Mouse (Mus musculus) urinary bladder, postnatal 14 days (tissue): ENCODE results near the gene Haghl.

Source experiments
- DNase-seq: peaks from one replicate; pipeline ENCODE4 v3.0.0; 2021; ENCODE audit warnings: low spot score

Haghl gene

GRCm38 (mm10) chr17:25785281-25785745 lies at the start of gene Haghl:
TSS of gene Haghl (minus strand) at chr17:25785673.
- DNase-seq = peak; percentile 97

GRCm38 (mm10) chr17:25834595-25835222 lies 49.2 kb upstream of the Haghl start:
- DNase-seq = no peak

- no peak for DNase-seq
Measured at GRCm38 (mm10) chr17:25833961-25834594, 48.6 kb upstream of the Haghl start.

GRCm38 (mm10) chr17:25833291-25833663 lies 47.8 kb upstream of the Haghl start, which contains the start of gene Stub1:
TSS of gene Stub1 (minus strand) at chr17:25833404.
- peak; percentile 91 for DNase-seq

- peak; percentile 100 for DNase-seq
Measured at GRCm38 (mm10) chr17:25832436-25833290, 47.2 kb upstream of the Haghl start.

- DNase-seq = peak; percentile 51
Measured at GRCm38 (mm10) chr17:25831451-25832281, 46.2 kb upstream of the Haghl start.

- no peak for DNase-seq
Measured at GRCm38 (mm10) chr17:25830806-25831431, 45.4 kb upstream of the Haghl start.

- no peak for DNase-seq
Measured at GRCm38 (mm10) chr17:25830200-25830753, 44.8 kb upstream of the Haghl start.

GRCm38 (mm10) chr17:25829558-25830017 lies 44.1 kb upstream of the Haghl start:
- DNase-seq = no peak

- peak; percentile 74 for DNase-seq
Measured at GRCm38 (mm10) chr17:25828712-25829557, 43.5 kb upstream of the Haghl start, which contains the start of gene Jmjd8. TSS of gene Jmjd8 (plus strand) at chr17:25828867.

GRCm38 (mm10) chr17:25828223-25828594 lies 42.7 kb upstream of the Haghl start:
- DNase-seq = no peak

GRCm38 (mm10) chr17:25827546-25828222 lies 42.2 kb upstream of the Haghl start:
- no peak for DNase-seq

- no peak for DNase-seq
Measured at GRCm38 (mm10) chr17:25827011-25827410, 41.5 kb upstream of the Haghl start.

- DNase-seq = no peak
Measured at GRCm38 (mm10) chr17:25825984-25826570, 40.6 kb upstream of the Haghl start.

GRCm38 (mm10) chr17:25825311-25825710 lies 39.8 kb upstream of the Haghl start:
- no peak for DNase-seq

GRCm38 (mm10) chr17:25824362-25825142 lies 39.1 kb upstream of the Haghl start:
- DNase-seq = no peak

GRCm38 (mm10) chr17:25823452-25823851 lies 38.0 kb upstream of the Haghl start, which contains the start of gene Wdr24:
TSS of gene Wdr24 (plus strand) at chr17:25823627.
- peak; percentile 76 for DNase-seq
